Mouse (Mus musculus): Measurements from ENCODE around the gene P2rx4. TPM values are rescaled to one million over a fixed set of nuclear protein-coding genes. Genes with fewer than 3 reads are reported as not detected.
"Not testable (repeated sequence)": the region's sequence is repeated elsewhere in the genome, so short reads cannot be mapped to it uniquely, and the experiment has no call there.

Gene P2rx4
- polyA plus RNA-seq (2015; fragmentation: Nextera tagmentation; extraction: Ambion mirVana) = 16.7 and 17.3 TPM in 2 replicates

DNA sequence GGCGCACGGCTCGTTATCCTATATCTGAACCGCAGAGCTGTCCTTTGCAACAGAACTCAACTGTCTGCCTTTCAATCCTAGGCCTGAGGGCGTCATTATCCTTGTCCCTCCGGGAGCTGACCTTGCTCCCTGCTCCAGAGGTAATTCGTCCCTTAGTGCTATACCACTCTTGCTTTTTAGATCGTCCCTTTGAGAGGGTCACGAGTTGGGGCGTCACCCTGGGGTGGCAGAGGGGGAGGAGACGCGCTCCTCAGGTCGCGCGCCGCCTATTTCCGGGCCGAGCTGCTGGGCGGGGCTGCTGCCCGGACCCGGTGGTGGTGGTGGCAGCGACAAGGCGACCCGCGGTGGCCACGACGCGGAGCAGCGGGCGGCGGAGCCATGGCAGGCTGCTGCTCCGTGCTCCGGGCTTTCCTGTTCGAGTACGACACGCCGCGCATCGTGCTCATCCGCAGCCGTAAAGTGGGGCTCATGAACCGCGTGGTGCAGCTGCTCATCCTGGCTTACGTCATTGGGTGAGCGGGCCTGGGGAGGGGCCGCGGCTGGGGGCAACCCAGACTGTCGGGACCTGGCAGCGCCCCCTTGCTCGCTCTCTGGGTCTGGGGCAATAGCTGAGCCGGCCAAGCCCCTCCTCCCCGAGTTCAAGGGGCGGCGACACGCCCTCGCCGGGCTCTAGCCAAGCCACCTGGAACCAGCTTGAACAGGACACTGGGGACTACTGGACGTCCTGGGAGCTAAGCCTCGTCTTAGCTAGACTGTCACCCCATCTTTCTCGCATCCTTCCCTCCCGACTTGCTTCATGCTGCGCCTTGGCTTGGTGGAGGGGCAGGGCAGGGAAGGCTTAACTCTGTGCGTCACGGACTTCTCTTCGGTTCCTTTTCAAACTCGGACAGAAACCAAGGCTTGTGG is at the start of gene P2rx4:
Gene P2rx4, plus strand, starts transcription at position 269 of the 906 bp plus-strand sequence.
- ATAC-seq (ENCODE audit: low FRiP score) = peak; percentile 87
- WGBS = 2% methylated on average over 63 of the region's 66 CpGs
- Histone ChIP-seq H3K36me3 (no peaks in the 10 kb centered on the region), H3K27ac (peak within 1 kb of the TSS; percentile 83), H3K4me1 (replicated peaks) (peaks cover 14% of the 10 kb centered on the region), H3K27me3 (no peaks in the 10 kb centered on the region), H3K9me3 (no peaks in the 10 kb centered on the region), H3K4me3 (peak within 1 kb of the TSS; percentile 62), H3K9ac (peak within 1 kb of the TSS; percentile 83), H3K4me2 (peak within 1 kb of the TSS; percentile 80)

DNA sequence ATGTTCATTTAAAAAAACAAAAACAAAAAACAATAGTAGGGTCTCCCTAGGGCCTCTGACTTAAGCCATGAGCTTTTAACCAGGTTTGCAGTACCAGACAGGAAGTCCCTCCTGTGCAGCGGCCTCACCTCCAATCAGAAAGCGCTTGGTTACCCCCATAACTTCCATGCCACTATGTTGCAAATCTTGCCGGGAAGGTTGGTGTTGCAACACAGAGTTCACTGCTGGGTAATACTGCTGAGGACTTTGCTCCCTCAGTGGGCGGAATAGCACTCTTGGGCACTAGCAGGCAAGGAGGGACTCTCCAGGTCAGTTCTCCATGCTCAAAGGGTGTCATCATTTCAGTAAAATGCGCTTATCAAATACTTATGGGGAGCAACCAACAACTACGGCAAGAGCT is 44.8 kb upstream of the P2rx4 start:
- H3K27ac ChIP-seq = no peak overlapping the region
- no peaks in the 10 kb centered on the region for H3K36me3 ChIP-seq
- WGBS = 98% methylated on average over 6 of the region's 6 CpGs
- no peaks in the 10 kb centered on the region for H3K27me3 ChIP-seq
- H3K9me3 ChIP-seq = no peaks in the 10 kb centered on the region
- no peak overlapping the region for H3K4me2 ChIP-seq
- H3K4me1 ChIP-seq (replicated peaks) = no peaks in the 10 kb centered on the region
- H3K9ac ChIP-seq = no peak overlapping the region
- no peak for ATAC-seq (ENCODE audit: low FRiP score)
- H3K4me3 ChIP-seq = no peak overlapping the region

DNA sequence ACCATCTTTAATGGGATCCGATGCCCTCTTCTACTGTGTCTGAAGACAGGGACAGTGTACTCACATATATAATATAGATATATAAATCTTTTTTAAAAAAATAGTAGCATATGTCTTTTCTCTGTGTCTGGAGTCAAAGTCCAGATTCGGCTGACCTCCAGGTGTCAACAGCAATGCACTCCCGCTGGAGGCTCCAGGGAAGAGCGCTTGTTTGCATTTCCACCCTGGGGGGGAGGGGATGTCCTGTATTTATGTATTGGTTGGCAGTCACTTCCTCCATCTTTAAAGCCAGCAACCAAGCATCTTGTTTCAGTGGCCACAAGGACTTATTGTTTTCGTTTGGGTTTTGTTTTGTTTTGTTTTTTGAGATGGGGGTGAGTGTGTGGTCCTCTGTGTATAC is 42.3 kb upstream of the P2rx4 start:
- H3K27ac ChIP-seq = no peak overlapping the region
- no peak overlapping the region for H3K4me3 ChIP-seq
- WGBS = 67% methylated on average over 5 of the region's 5 CpGs
- H3K4me1 ChIP-seq (replicated peaks) = peaks cover 5% of the 10 kb centered on the region; the same call in 1 of the 2 replicates
- H3K4me2 ChIP-seq = no peak overlapping the region
- no peak for ATAC-seq (ENCODE audit: low FRiP score)
- H3K9ac ChIP-seq = no peak overlapping the region
- H3K27me3 ChIP-seq = no peaks in the 10 kb centered on the region
- no peaks in the 10 kb centered on the region for H3K9me3 ChIP-seq
- no peaks in the 10 kb centered on the region for H3K36me3 ChIP-seq

DNA sequence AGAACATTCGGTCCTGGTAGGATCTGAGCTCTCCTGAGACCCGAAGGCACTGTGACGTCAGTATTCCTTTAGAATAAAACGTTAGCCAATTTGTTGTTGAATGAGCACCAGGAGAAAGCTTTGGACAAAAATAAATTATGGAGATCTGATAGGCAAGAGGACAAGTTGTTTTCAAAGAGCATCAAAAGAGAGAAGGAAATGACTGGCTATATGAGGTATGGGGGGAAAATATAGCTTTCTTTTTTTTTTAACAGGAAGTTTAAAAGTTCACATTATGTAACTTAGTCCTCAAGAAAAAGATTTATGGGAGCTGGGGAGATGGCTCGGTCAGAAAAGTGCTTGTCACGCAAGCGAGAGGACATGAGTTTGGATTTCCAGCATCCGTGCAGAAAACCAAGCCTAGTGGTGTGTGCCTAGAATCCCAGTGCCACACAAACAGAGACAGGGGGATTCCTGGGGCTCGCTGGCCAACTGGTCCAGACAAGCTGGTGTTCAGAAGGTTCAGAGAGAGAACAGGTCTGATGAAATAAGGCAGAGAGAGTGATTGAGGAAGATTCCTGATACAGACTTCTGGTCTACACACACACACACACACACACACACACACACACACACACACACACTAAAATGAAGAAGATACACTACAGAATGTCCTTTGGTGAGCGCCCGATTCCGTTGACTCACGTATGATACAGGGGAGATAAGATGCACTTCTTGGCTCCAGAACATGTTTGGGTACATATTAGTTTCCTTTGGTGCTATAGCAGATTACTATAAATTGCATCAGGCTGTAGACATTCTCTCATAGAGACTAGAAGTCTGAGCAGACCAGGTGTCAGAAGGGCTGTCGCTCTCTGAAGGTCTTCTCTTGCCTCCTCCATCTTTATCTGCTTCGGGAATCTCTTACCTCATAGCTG is 38.1 kb upstream of the P2rx4 start:
- Histone ChIP-seq H3K27me3 (no peaks in the 10 kb centered on the region), H3K4me2 (no peak overlapping the region), H3K27ac (no peak overlapping the region), H3K4me1 (replicated peaks) (peaks cover 8% of the 10 kb centered on the region; the same call in 1 of the 2 replicates), H3K36me3 (no peaks in the 10 kb centered on the region), H3K9me3 (no peaks in the 10 kb centered on the region), H3K9ac (no peak overlapping the region), H3K4me3 (no peak overlapping the region)
- 81% methylated on average over 15 of the region's 15 CpGs for WGBS
- ATAC-seq (ENCODE audit: low FRiP score) = no peak

DNA sequence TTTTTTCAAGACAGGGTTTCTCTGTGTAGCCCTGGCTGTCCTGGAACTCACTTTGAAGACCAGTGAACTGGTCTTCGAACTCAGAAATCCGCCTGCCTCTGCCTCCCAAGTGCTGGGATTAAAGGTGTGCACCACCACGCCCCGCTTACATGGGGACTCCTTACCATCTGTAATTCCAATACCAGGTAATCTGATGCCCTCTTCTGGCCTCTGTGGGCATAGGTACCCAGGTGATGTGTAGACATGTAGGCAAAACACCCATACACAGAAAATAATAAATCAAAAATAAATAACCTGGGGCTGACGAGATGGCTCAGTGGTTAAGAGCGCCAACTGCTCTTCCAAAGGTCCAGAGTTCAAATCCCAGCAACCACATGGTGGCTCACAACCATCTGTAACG is 35.7 kb upstream of the P2rx4 start:
- H3K36me3 ChIP-seq; H3K27me3 ChIP-seq; H3K27ac ChIP-seq; H3K4me3 ChIP-seq; H3K9me3 ChIP-seq; ATAC-seq (ENCODE audit: low FRiP score); H3K4me2 ChIP-seq; H3K4me1 ChIP-seq (replicated peaks); H3K9ac ChIP-seq: not testable (repeated sequence)
- WGBS = 85% methylated on average over 7 of the region's 7 CpGs

DNA sequence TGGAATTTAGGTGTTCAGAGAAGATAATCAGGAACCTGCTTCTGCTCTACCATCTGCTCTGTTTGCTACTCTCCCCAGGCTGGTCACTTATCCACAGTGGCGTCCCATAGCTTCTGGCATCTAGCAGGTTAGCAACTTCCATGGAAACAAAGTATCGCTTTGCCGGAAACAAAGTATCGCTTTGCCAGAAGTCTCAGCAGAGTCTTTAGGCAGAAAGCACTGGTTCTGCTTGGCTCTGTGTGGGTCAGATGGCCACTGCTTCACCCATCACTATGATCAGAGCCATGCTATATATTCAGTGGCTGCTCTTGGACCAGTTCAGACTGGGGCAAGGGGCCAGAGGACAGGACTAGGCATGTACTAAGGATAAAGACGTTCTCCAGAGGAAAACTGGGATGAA is 35.0 kb upstream of the P2rx4 start:
- WGBS = 91% methylated on average over 5 of the region's 5 CpGs
- no peaks in the 10 kb centered on the region for H3K36me3 ChIP-seq
- H3K4me3 ChIP-seq = no peak overlapping the region
- peaks cover 8% of the 10 kb centered on the region; the same call in 1 of the 2 replicates for H3K4me1 ChIP-seq (replicated peaks)
- no peak for ATAC-seq (ENCODE audit: low FRiP score)
- no peak overlapping the region for H3K9ac ChIP-seq
- H3K27me3 ChIP-seq = no peaks in the 10 kb centered on the region
- no peaks in the 10 kb centered on the region for H3K9me3 ChIP-seq
- no peak overlapping the region for H3K27ac ChIP-seq
- no peak overlapping the region for H3K4me2 ChIP-seq

DNA sequence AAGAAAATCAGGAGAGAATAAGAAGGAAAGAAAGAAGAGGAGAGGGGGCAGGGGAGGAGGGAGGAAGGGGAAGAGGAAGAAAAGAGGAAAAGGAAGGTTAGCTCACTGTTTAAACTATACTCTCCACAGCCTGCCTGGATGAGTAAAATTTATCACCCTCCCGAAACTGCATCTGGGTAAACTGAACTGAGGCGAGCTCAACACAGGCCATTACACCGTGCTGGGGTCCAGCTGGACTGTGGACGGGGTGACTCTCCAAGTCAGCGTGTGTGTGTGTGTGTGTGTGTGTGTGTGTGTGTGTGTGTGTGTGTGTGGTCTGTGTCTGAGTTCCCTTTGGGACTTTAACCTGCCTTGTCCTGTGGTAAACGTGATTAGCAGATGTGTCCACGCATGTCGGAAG is 31.3 kb upstream of the P2rx4 start:
- H3K36me3 ChIP-seq = no peaks in the 10 kb centered on the region
- H3K4me3 ChIP-seq = no peak overlapping the region
- no peaks in the 10 kb centered on the region for H3K27me3 ChIP-seq
- H3K9ac ChIP-seq = no peak overlapping the region
- peaks cover 4% of the 10 kb centered on the region; the same call in 1 of the 2 replicates for H3K4me1 ChIP-seq (replicated peaks)
- no peak for ATAC-seq (ENCODE audit: low FRiP score)
- no peak overlapping the region for H3K4me2 ChIP-seq
- no peak overlapping the region for H3K27ac ChIP-seq
- no peaks in the 10 kb centered on the region for H3K9me3 ChIP-seq
- WGBS = 90% methylated on average over 8 of the region's 8 CpGs

DNA sequence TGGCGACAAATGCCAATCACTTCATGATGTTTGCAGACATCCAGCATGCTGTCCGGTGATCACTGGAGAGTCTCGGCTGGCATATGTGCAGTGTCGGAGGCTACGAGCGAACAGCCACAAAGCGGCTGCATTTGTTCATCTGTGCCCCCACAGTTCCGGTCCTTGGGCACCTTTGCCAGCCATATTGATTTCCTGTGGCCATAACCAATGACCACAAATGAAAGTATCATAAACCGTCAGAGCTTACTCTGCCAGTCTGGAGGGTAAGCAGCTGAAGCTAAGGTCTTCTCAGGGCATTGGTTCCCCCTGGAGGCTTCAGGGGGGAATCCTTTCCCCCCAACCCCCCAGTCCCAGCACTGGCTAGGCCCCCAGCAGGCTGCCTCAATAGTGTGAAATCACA is 29.4 kb upstream of the P2rx4 start:
- Histone ChIP-seq H3K27ac (no peak overlapping the region), H3K4me2 (no peak overlapping the region), H3K4me1 (replicated peaks) (peaks cover 4% of the 10 kb centered on the region; the same call in 1 of the 2 replicates), H3K9ac (no peak overlapping the region), H3K36me3 (no peaks in the 10 kb centered on the region), H3K9me3 (no peaks in the 10 kb centered on the region), H3K4me3 (no peak overlapping the region), H3K27me3 (no peaks in the 10 kb centered on the region)
- WGBS = 94% methylated on average over 9 of the region's 9 CpGs
- ATAC-seq (ENCODE audit: low FRiP score) = no peak

DNA sequence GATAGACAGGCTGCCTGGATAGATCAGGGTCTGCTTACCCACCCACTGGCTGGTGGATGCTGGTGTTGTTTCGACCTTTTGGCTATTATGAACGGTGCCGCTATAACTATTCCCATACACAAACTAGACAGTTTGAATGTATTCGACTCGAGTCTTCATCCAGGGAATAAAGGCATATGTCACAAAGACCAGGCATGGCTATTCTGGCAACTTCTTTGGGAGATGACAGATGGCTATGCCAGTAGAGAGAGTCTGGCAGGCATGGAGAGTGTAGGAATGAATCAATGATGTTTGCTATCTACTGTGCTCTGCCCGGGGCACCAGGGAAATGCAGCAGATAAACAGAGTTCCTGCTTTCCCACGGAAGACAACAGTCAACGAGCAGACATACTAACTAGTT is 27.5 kb upstream of the P2rx4 start:
- Histone ChIP-seq H3K27me3 (no peaks in the 10 kb centered on the region), H3K4me2 (no peak overlapping the region), H3K27ac (no peak overlapping the region), H3K4me1 (replicated peaks) (no peaks in the 10 kb centered on the region), H3K9ac (no peak overlapping the region), H3K4me3 (no peak overlapping the region), H3K36me3 (no peaks in the 10 kb centered on the region), H3K9me3 (no peaks in the 10 kb centered on the region)
- 89% methylated on average over 8 of the region's 8 CpGs for WGBS
- no peak for ATAC-seq (ENCODE audit: low FRiP score)

DNA sequence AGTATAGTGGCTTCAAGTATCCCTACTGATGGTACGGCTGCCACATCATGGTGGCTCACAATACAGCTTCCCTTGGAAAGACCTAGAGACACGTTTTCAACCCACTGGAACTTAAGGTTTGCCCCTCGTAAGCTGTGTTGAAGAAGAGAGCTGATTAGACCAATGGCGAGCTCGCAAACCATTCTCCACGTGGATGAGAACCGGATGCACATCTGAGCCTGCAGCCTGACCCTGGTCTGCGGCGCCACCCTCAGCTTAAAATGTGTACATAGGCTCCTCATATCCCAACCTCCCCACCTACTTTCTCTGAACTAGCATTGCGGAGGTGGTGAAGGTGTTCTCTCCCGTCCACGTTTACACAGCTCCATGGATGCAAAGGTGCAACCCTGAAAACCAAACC is 26.1 kb upstream of the P2rx4 start:
- Histone ChIP-seq H3K4me3 (no peak overlapping the region), H3K4me1 (replicated peaks) (no peaks in the 10 kb centered on the region), H3K27me3 (no peaks in the 10 kb centered on the region), H3K27ac (no peak overlapping the region), H3K36me3 (no peaks in the 10 kb centered on the region), H3K4me2 (no peak overlapping the region), H3K9me3 (no peaks in the 10 kb centered on the region), H3K9ac (no peak overlapping the region)
- no peak for ATAC-seq (ENCODE audit: low FRiP score)
- WGBS = 85% methylated on average over 12 of the region's 12 CpGs

DNA sequence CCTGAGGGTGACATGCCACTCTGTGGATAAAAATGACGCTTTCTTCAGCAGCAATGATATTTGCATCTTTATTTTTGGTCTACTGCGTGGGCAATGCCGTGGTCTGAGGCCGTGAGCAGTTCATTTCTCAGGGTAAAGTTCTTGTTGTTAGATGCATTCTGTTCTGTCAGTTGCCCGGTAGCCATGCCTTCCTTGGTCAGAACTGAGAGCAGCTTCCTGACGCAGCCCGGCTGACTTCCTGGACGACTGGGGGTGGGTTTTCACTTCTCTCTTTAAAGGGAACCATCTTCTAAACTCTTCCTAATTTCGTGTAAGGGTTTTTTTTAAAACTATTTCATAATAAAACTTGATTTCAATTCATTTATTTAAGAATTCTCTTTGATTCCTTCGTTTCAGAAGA is 23.4 kb upstream of the P2rx4 start:
- Histone ChIP-seq H3K4me1 (replicated peaks) (no peaks in the 10 kb centered on the region), H3K36me3 (no peaks in the 10 kb centered on the region), H3K4me2 (no peak overlapping the region), H3K9ac (no peak overlapping the region), H3K4me3 (no peak overlapping the region), H3K27me3 (no peaks in the 10 kb centered on the region), H3K9me3 (no peaks in the 10 kb centered on the region), H3K27ac (no peak overlapping the region)
- ATAC-seq (ENCODE audit: low FRiP score) = no peak
- WGBS = 78% methylated on average over 10 of the region's 10 CpGs

DNA sequence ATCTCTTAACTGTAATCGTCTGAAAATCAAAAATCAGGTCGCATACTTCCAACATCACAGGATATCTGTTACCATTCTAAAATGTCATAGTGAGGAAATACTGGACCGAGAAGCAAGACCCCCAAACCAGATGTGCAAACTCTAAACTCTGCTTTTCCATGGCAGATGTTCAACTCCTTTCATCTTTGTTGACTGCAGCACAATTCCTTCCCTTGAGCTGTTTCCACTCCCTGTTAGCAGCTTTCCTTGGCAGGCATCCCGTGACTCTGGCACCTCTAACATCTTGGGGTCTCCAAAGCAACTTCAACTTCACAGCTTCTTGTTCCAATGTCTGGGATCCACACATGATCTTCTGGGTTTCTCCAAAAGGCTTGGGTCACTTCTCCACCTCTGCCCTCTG is 20.0 kb upstream of the P2rx4 start:
- Histone ChIP-seq H3K27me3 (no peaks in the 10 kb centered on the region), H3K4me3 (no peak overlapping the region), H3K27ac (no peak overlapping the region), H3K9ac (no peak overlapping the region), H3K4me2 (no peak overlapping the region), H3K36me3 (no peaks in the 10 kb centered on the region), H3K9me3 (no peaks in the 10 kb centered on the region), H3K4me1 (replicated peaks) (no peaks in the 10 kb centered on the region)
- WGBS = 95% methylated on average over 4 of the region's 4 CpGs
- no peak for ATAC-seq (ENCODE audit: low FRiP score)
